Comparison of ENCODE assay signal across 21 mouse cellular contexts in the genomic region with DNA sequence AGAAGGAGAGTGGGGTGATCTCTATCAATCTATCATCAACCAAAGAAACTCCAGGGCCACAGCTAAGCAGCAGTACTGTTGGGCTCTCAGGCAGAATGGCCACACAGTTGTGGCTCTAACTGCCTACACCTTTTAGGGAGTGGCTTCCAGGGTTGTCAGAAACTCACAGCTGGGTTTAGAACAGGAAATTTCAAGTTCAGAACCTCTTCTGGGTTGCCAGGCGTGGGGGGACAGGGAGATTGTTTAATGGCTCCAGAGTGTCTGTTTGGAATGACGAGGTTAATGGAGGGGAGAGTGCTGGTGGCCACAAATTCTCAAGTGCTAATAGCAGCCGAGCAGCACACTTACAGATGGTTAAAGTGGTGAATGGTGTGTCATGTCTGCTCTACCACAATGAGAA.
DNase-seq lines count a peak whose midpoint lies in the region; ATAC-seq and TF ChIP-seq lines count a peak whose summit lies in the region.
"Had no signal": no experiment of that assay in that cellular context is flagged by ENCODE, and none has a peak within 500 bp of the region (broad histone marks: within the 10 kb centered on the region; RNA-seq: fewer than 3 reads in every experiment).

No protein-coding gene starts in this region.

- H3K9ac ChIP-seq in kidney, embryonic 14.5 days (ENCODE audit: low read depth, low read length): no peak overlapping the region
- no peak overlapping the region for H3K9ac ChIP-seq in kidney, embryonic 16.5 days (replicated peaks; ENCODE audit: low read length)
- H3K9ac ChIP-seq: embryonic facial prominence, embryonic 12.5 days; forebrain, embryonic 13.5 days; forebrain, embryonic 15.5 days; forebrain, postnatal 0 days had no signal

- WGBS in kidney, embryonic 14.5 days: 3% methylated on average over 3 of the region's 3 CpGs
- 7% methylated on average over 3 of the region's 3 CpGs for WGBS in kidney, embryonic 16.5 days
- WGBS in kidney, adult 2 months: 14% methylated on average over 3 of the region's 3 CpGs

- no peaks in the 10 kb centered on the region for H3K36me3 ChIP-seq in kidney, embryonic 14.5 days (ENCODE audit: control insufficient read depth, insufficient read depth, low read length)
- no peaks in the 10 kb centered on the region for H3K36me3 ChIP-seq in kidney, embryonic 16.5 days (ENCODE audit: insufficient read depth, low read length)
- no peaks in the 10 kb centered on the region for H3K36me3 ChIP-seq in kidney, adult 2 months (ENCODE audit: control insufficient read depth, insufficient read depth, low read length)
- H3K36me3 ChIP-seq: embryonic facial prominence, embryonic 10.5 days; embryonic facial prominence, embryonic 12.5 days; forebrain, embryonic 15.5 days had no signal

- H3K27ac ChIP-seq in kidney, embryonic 14.5 days (ENCODE audit: low read depth, low read length): no peak overlapping the region
- no peak overlapping the region for H3K27ac ChIP-seq in kidney, embryonic 16.5 days (ENCODE audit: low read length)
- no peak overlapping the region for H3K27ac ChIP-seq in kidney, adult 2 months (ENCODE audit: insufficient read depth, low read depth, low read length)
- H3K27ac ChIP-seq: embryonic facial prominence, embryonic 10.5 days; embryonic facial prominence, embryonic 12.5 days; forebrain, embryonic 13.5 days; forebrain, embryonic 15.5 days had no signal

- H3K4me2 ChIP-seq in kidney, embryonic 14.5 days (replicated peaks; ENCODE audit: low read depth, low read length): no peak overlapping the region
- no peak overlapping the region for H3K4me2 ChIP-seq in kidney, embryonic 16.5 days (replicated peaks; ENCODE audit: low read depth, low read length)
- H3K4me2 ChIP-seq: embryonic facial prominence, embryonic 12.5 days; forebrain, embryonic 13.5 days; forebrain, embryonic 15.5 days had no signal

- TF ChIP-seq CTCF in kidney, adult 2 months (conservative IDR thresholded peaks at IDR 0.05; ENCODE audit: insufficient read depth, insufficient read length, low read depth, low read length): no peak

- no peaks in the 10 kb centered on the region for H3K9me3 ChIP-seq in kidney, embryonic 14.5 days (ENCODE audit: control insufficient read depth, low read length)
- no peaks in the 10 kb centered on the region for H3K9me3 ChIP-seq in kidney, embryonic 16.5 days (ENCODE audit: low read length)
- H3K9me3 ChIP-seq: embryonic facial prominence, embryonic 10.5 days; embryonic facial prominence, embryonic 12.5 days; forebrain, embryonic 13.5 days; forebrain, embryonic 15.5 days had no signal

- no peak for TF ChIP-seq POLR2A in kidney, adult 2 months (IDR thresholded peaks at IDR 0.05; ENCODE audit: low read depth, low read length)

- no peaks in the 10 kb centered on the region for H3K27me3 ChIP-seq in kidney, embryonic 14.5 days (ENCODE audit: control insufficient read depth, insufficient read depth, low read length)
- H3K27me3 ChIP-seq in kidney, embryonic 16.5 days (ENCODE audit: insufficient read depth, low read length): no peaks in the 10 kb centered on the region
- H3K27me3 ChIP-seq in kidney, adult 2 months (replicated peaks; ENCODE audit: control insufficient read depth, insufficient read depth, low read length): no peaks in the 10 kb centered on the region
- H3K27me3 ChIP-seq: embryonic facial prominence, embryonic 12.5 days; forebrain, embryonic 13.5 days; forebrain, embryonic 15.5 days had no signal

- H3K4me1 ChIP-seq in kidney, embryonic 14.5 days (ENCODE audit: control insufficient read depth, insufficient read depth, low read length): no peaks in the 10 kb centered on the region
- H3K4me1 ChIP-seq in kidney, embryonic 16.5 days (ENCODE audit: insufficient read depth, low read length): 0 out of 2 replicates have a peak, but pooled peaks cover 6% of the 10 kb centered on the region
- no peaks in the 10 kb centered on the region for H3K4me1 ChIP-seq in kidney, adult 2 months (ENCODE audit: control insufficient read depth, insufficient read depth, low read length)
- H3K4me1 ChIP-seq: embryonic facial prominence, embryonic 12.5 days; forebrain, embryonic 13.5 days; forebrain, embryonic 15.5 days had no signal

- no peak overlapping the region for H3K4me3 ChIP-seq in kidney, embryonic 14.5 days (ENCODE audit: low read length)
- H3K4me3 ChIP-seq in kidney, embryonic 16.5 days (ENCODE audit: low read length): no peak overlapping the region
- no peak overlapping the region for H3K4me3 ChIP-seq in kidney, adult 2 months (ENCODE audit: insufficient read depth, low read depth, low read length)
- H3K4me3 ChIP-seq: embryonic facial prominence, embryonic 10.5 days; embryonic facial prominence, embryonic 12.5 days; forebrain, embryonic 13.5 days; forebrain, embryonic 15.5 days had no signal

- ATAC-seq in kidney, embryonic 14.5 days (ENCODE audit: low FRiP score, low TSS enrichment): peak; percentile 66; the same call in 1 of the 2 replicates
- 0 out of 2 replicates have a peak, but pooled peaks have one; percentile 72 for ATAC-seq in kidney, embryonic 16.5 days (ENCODE audit: low FRiP score, low TSS enrichment)
- ATAC-seq: activated CD4-positive, CD25-positive, alpha-beta regulatory T cell, adult 4 months; forebrain, embryonic 13.5 days; forebrain, embryonic 15.5 days; forebrain, postnatal 0 days had no signal

- no peak for DNase-seq in kidney, adult 8-10 months
- DNase-seq in kidney, adult 9 months: no peak
- peak; percentile 8 for DNase-seq in kidney, postnatal 10 days
- no peak for DNase-seq in kidney, adult 2 months
- DNase-seq in ZHBTc4 (ENCODE audit: low read depth, low spot score): peak; percentile 13
- no peak for DNase-seq in gastrocnemius, adult 8-10 months (ENCODE audit: low spot score in 2 of 2)
- DNase-seq: adrenal gland, adult 8-10 months; adrenal gland, postnatal 14 days; adrenal gland, postnatal 36 days; cerebellum, adult 11-12 months; cerebellum, adult 8-10 months; cerebellum, adult 9-11 months; cerebellum, postnatal 25 days; forebrain, postnatal 0 days had no signal

Comparison
In these comparisons a context has a peak if more than half of its experiments do, and no peak if none do; other contexts are left out.
1. DNase-seq: peak in kidney, postnatal 10 days (single experiment) and ZHBTc4 (single experiment); none in kidney, adult 8-10 months (0 of 2), kidney, adult 9 months (single experiment), kidney, adult 2 months (single experiment) and gastrocnemius, adult 8-10 months (0 of 2).